Mouse (Mus musculus) lung, postnatal 0 days (tissue): ENCODE results near the gene Fam222a. TPM values are rescaled to one million over a fixed set of nuclear protein-coding genes. Genes with fewer than 3 reads are reported as not detected.

Source experiments
- ATAC-seq: fragments of 200-750 bp; cut with Nextera tagmentation; 2 replicates; pipeline ENCODE4 v1.8.0; 2017; ENCODE audit warnings: moderate library complexity
- DNase-seq: peaks from one replicate; pipeline ENCODE4 v3.0.0-alpha.2; 2016; ENCODE audit warnings: low spot score
- H3K27ac ChIP-seq: fragments of 300-500 bp; sonication (generic); 2 replicates; pipeline ENCODE4 v1.5.1; 2014; ENCODE audit warnings: antibody characterized with exemption, mild to moderate bottlenecking, low read length, mixed read lengths
- H3K27me3 ChIP-seq: fragments of 300-500 bp; sonication (generic); replicated peaks from 2 replicates; pipeline ENCODE4 v1.6.1; 2014; ENCODE audit warnings: low read length, mixed read lengths; ENCODE audit not compliant: insufficient read depth
- H3K36me3 ChIP-seq: fragments of 300-500 bp; sonication (generic); 2 replicates; pipeline ENCODE4 v1.6.1; 2014; ENCODE audit warnings: low read length, mixed read lengths; ENCODE audit not compliant: insufficient read depth
- H3K4me1 ChIP-seq: fragments of 300-500 bp; sonication (generic); 2 replicates; pipeline ENCODE4 v1.6.1; 2014; ENCODE audit warnings: antibody characterized with exemption, low read depth, low read length, mixed read lengths; ENCODE audit not compliant: insufficient read depth
- H3K4me2 ChIP-seq: fragments of 300-500 bp; sonication (generic); replicated peaks from 2 replicates; pipeline ENCODE4 v1.6.1; 2014; ENCODE audit warnings: low read depth, mild to moderate bottlenecking, low read length, moderate library complexity, mixed read lengths
- H3K4me3 ChIP-seq: fragments of 300-500 bp; sonication (generic); 2 replicates; pipeline ENCODE4 v1.5.1; 2014; ENCODE audit warnings: low read depth, low read length
- H3K9ac ChIP-seq: fragments of 300-500 bp; sonication (generic); replicated peaks from 2 replicates; pipeline ENCODE4 v1.6.1; 2014; ENCODE audit warnings: low read depth, mild to moderate bottlenecking
- H3K9me3 ChIP-seq: fragments of 300-500 bp; sonication (generic); 2 replicates; pipeline ENCODE4 v1.6.1; 2016; ENCODE audit warnings: low read length, mixed read lengths
- CTCF ChIP-seq: IDR thresholded peaks from 2 replicates; pipeline ENCODE4 v1.5.1; 2016; ENCODE audit warnings: antibody characterized with exemption, mild to moderate bottlenecking
- EP300 ChIP-seq: IDR thresholded peaks from 2 replicates; pipeline ENCODE4 v1.6.1; 2016; ENCODE audit warnings: antibody characterized with exemption, mild to moderate bottlenecking, control low read depth
- WGBS: fragments of 180-500 bp; shearing (Covaris S2); extraction: QIAGEN DNeasy Blood & Tissue Kit; methylation state at CpG from one replicate; pipeline ENCODE4 v1.1.7; 2014; 5-methylcytosine and 5-hydroxymethylcytosine counted together
- polyA plus RNA-seq: library from polyadenylated mRNA; unstranded; fragments of >200 nt; fragmentation: Nextera tagmentation; extraction: Ambion mirVana; gene quantifications from 2 replicates; pipeline ENCODE4 v1.2.1, GENCODE M21; 2015

The Fam222a gene
- polyA plus RNA-seq, 1 experiment from 2014 or later, result 1.9 TPM

DNA sequence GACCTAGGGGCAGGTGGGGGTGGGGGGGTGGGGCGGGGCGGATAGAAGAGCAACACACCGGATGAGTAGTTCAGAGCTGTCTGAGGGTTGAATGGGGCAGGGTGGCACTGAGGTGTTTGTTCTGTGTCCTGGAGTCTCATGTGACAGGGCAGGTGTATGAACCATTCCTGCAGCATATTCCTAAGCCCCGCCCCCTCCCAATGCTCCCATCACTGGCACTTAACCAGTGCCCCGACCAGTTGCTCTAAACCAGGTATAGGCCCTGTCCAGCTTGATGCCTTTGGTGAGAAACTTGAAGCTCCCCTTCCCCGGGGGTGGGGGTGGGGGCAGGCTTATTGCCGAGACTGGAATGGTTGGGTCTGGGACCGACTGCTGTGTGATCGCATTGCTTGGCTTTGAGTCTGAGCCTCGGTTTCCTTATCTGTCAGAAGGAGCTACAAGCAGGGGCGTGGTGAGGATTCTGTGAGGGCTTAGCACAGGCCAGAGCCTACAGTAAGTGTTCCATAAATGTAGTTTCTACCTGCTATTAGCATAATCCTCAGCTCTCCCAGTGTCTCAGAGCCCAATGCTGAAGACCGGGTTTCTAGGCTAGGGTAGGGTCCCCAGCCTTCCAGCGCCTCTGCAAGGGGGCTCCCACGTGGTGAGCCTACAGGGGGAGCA lies 3.1 kb downstream of the Fam222a start:
- Histone ChIP-seq H3K4me1 (peaks cover 27% of the 10 kb centered on the region; the same call in 1 of the 2 replicates), H3K9me3 (no peaks in the 10 kb centered on the region), H3K27ac (0 out of 2 replicates have a peak overlapping the region, but pooled peaks have one; percentile 1), H3K9ac (no peak overlapping the region), H3K4me2 (peak overlapping the region; percentile 52), H3K36me3 (no peaks in the 10 kb centered on the region), H3K4me3 (peak overlapping the region; percentile 28), H3K27me3 (peaks cover 5% of the 10 kb centered on the region)
- TF ChIP-seq EP300, result no peak
- no peak for TF ChIP-seq CTCF
- DNase-seq (no peak), ATAC-seq (no peak)
- WGBS, result 10% methylated on average over 14 of the region's 14 CpGs

- WGBS, result 4% methylated on average over 39 of the region's 39 CpGs
- no peaks in the 10 kb centered on the region for H3K36me3 ChIP-seq
- H3K27ac ChIP-seq, result no peak overlapping the region
- ATAC-seq (no peak), DNase-seq (no peak)
- no peaks in the 10 kb centered on the region for H3K9me3 ChIP-seq
- H3K27me3 ChIP-seq, result peaks cover 5% of the 10 kb centered on the region
- H3K4me1 ChIP-seq, result peaks cover 27% of the 10 kb centered on the region; the same call in 1 of the 2 replicates
- H3K4me3 ChIP-seq, result peak overlapping the region; percentile 28
- peak overlapping the region; percentile 52 for H3K4me2 ChIP-seq
- H3K9ac ChIP-seq, result no peak overlapping the region
- no peak for TF ChIP-seq EP300
- TF ChIP-seq CTCF, result no peak
Measured at GRCm38 (mm10) chr5:114571451-114572030, 3.7 kb downstream of the Fam222a start.

- Histone ChIP-seq H3K27ac (0 out of 2 replicates have a peak overlapping the region, but pooled peaks have one; percentile 43), H3K4me2 (no peak overlapping the region), H3K9me3 (no peaks in the 10 kb centered on the region), H3K4me3 (no peak overlapping the region), H3K9ac (no peak overlapping the region), H3K27me3 (peaks cover 5% of the 10 kb centered on the region), H3K4me1 (peaks cover 27% of the 10 kb centered on the region; the same call in 1 of the 2 replicates), H3K36me3 (no peaks in the 10 kb centered on the region)
- ATAC-seq (no peak), DNase-seq (no peak)
- TF ChIP-seq EP300 (no peak), CTCF (no peak)
- WGBS, result 66% methylated on average over 2 of the region's 2 CpGs
Measured at GRCm38 (mm10) chr5:114572997-114573396, 5.2 kb downstream of the Fam222a start.

- 34% methylated on average over 12 of the region's 12 CpGs for WGBS
- Histone ChIP-seq H3K27me3 (peaks cover under 1% of the 10 kb centered on the region; the same call in 1 of the 2 replicates), H3K4me1 (peaks cover 27% of the 10 kb centered on the region; the same call in 1 of the 2 replicates)
Measured at GRCm38 (mm10) chr5:114573920-114574628, 6.3 kb downstream of the Fam222a start.

DNA sequence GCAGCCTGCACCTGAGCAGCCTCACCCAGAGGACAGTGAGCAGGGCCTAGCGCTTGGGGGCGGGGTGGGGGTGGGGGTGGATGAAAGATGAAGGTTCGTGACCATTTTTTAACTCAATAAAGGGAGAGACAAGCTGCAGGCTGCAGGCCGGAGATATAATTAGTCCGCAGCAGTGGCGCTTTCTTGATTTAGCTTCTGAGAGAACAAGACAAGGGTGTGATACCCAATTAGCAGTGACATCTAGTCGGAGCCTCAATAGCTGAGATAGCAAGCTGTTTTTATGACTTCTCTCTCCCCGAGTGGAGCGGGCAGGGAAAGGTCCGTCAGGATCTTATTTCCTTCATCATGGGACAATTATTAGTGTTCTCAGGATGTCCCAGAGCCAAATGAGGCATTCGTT lies 7.2 kb downstream of the Fam222a start:
- Histone ChIP-seq H3K36me3 (no peaks in the 10 kb centered on the region; the same call in 1 of the 2 replicates), H3K27ac (no peak overlapping the region), H3K4me3 (no peak overlapping the region), H3K9ac (no peak overlapping the region), H3K4me1 (peaks cover 27% of the 10 kb centered on the region; the same call in 1 of the 2 replicates), H3K27me3 (no peaks in the 10 kb centered on the region; the same call in 1 of the 2 replicates), H3K9me3 (no peaks in the 10 kb centered on the region), H3K4me2 (no peak overlapping the region)
- DNase-seq (no peak), ATAC-seq (no peak)
- 64% methylated on average over 11 of the region's 11 CpGs for WGBS
- no peak for TF ChIP-seq EP300
- no peak for TF ChIP-seq CTCF

More at GRCm38 (mm10) chr5:114573920-114574628, 6.3 kb downstream of the Fam222a start:
- peak overlapping the region; percentile 66 for H3K27ac ChIP-seq
- DNase-seq, result peak; percentile 87
- no peak overlapping the region for H3K4me2 ChIP-seq
- H3K9ac ChIP-seq, result no peak overlapping the region
- H3K9me3 ChIP-seq, result no peaks in the 10 kb centered on the region
- no peak for TF ChIP-seq CTCF
- TF ChIP-seq EP300, result peak; percentile 55; the same call in 1 of the 2 replicates
- ATAC-seq, result peak; percentile 81
- H3K36me3 ChIP-seq, result no peaks in the 10 kb centered on the region
- no peak overlapping the region for H3K4me3 ChIP-seq

DNA sequence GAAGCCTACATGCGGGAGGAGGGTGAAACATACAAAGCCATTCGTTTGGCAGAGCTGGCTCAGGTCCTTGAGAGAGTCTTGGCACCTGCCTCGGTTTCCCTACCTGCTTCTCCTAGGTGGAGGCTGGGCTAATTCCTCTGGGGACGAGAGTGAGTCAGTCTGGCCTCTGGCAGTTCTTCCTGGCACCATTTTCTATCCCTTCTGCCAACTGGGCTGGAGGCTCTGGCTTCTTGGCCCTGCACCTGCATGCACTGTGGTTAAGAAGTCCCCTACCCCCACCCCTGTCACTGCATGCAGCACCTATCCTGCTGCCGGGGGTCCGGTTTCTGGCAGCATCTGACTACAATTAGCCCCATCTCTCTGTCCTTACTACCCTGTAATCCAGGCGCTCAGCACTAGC lies 7.7 kb downstream of the Fam222a start:
- H3K9me3 ChIP-seq, result no peaks in the 10 kb centered on the region
- ATAC-seq, result no peak

More for the DNA sequence above, 7.7 kb downstream of the Fam222a start:
- Histone ChIP-seq H3K27me3 (no peaks in the 10 kb centered on the region; the same call in 1 of the 2 replicates), H3K4me2 (no peak overlapping the region), H3K27ac (no peak overlapping the region), H3K4me1 (peaks cover 27% of the 10 kb centered on the region; the same call in 1 of the 2 replicates), H3K4me3 (no peak overlapping the region), H3K36me3 (no peaks in the 10 kb centered on the region; the same call in 1 of the 2 replicates), H3K9ac (no peak overlapping the region)
- DNase-seq, result no peak
- TF ChIP-seq CTCF, result no peak
- TF ChIP-seq EP300, result no peak
- WGBS, result 74% methylated on average over 7 of the region's 7 CpGs
